Mouse (Mus musculus): Measurements from ENCODE around the gene Pitpnc1.

GRCm38 (mm10) chr11:107265861-107266260, 204.6 kb downstream of the Pitpnc1 start:
- TF ChIP-seq POLR2A (IDR thresholded peaks at IDR 0.05; ENCODE audit: control insufficient read depth, extremely low read depth, insufficient read depth, low read length, poor library complexity) (no peak), CTCF (IDR thresholded peaks at IDR 0.05; ENCODE audit: borderline replicate concordance, control insufficient read depth, extremely low read depth, insufficient read depth, low read length, poor library complexity) (no peak)

All from thymus, adult 2 months (tissue).